10 mouse cellular contexts compared by ENCODE assay signal in the genomic region with DNA sequence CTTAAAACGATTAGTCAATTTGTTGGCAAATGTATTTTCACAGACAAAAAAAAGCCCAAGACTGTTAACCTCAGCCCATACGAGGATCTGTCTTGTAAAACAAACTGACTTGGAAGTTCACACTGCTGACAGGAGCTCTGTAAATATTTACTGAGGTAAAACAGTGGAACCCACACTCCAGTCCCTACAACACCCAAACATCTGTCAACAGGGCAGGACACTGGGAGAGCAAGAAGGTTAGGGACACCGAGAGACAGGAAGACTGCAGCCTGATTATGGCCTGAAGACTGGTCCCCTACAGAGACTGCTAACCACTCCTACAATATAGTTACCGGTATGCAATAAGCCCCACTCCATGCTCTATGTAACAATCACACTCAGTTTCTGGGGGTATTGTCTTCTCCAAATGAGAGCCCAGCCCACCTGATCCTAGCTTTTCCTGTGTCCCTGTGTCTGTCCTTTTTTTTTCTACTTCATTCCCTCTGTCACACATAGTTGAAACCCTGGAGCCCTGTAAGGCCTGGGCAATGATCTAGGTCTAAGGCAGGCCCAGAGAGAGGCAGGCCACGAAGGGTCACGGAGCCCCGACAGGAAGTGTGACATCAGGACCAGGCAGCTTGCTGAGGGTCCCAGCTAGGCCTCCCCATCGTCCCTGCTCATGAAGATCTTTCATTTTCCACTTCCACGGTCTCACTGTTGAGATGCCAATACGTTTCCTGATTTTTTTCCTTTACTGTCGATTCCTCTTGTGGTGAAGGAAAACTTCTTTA. TPM values are rescaled to one million over a fixed set of nuclear protein-coding genes. Genes with fewer than 3 reads are reported as not detected.
A peak's percentile ranks its signal among the peaks of the same experiment; 100 is the strongest.
DNase-seq lines count a peak whose midpoint lies in the region; ATAC-seq lines count a peak whose summit lies in the region.
"Had no signal": no experiment of that assay in that cellular context is flagged by ENCODE, and none has a peak within 500 bp of the region (broad histone marks: within the 10 kb centered on the region; RNA-seq: fewer than 3 reads in every experiment).

No protein-coding gene starts in this region.

- H3K4me1 ChIP-seq in heart, embryonic 14.5 days (ENCODE audit: control insufficient read depth in 2 of 2, insufficient read depth in 2 of 2, low read length in 2 of 2): peaks cover 2 to 3% of the 10 kb centered on the region in 2 experiments; a peak in 2 of 4 replicates
- H3K4me1 ChIP-seq in lung, embryonic 15.5 days: peaks cover 35% of the 10 kb centered on the region
- H3K4me1 ChIP-seq in intestine, embryonic 15.5 days (replicated peaks): peaks cover 25% of the 10 kb centered on the region
- peaks cover 36% of the 10 kb centered on the region for H3K4me1 ChIP-seq in stomach, embryonic 14.5 days (ENCODE audit: control insufficient read depth, insufficient read depth, low read length)

- intact Hi-C loops in heart, postnatal 25 days (cut with DNase I): no loop called here

- H3K27ac ChIP-seq in heart, embryonic 14.5 days (replicated peaks in 1 of 2; ENCODE audit: control insufficient read depth in 1 of 2, insufficient read depth in 1 of 2, low read depth in 2 of 2, low read length in 2 of 2): peak overlapping the region; percentile 82 to 85
- peak overlapping the region; percentile 84 for H3K27ac ChIP-seq in lung, embryonic 15.5 days
- peak overlapping the region; percentile 74 for H3K27ac ChIP-seq in intestine, embryonic 15.5 days
- H3K27ac ChIP-seq in stomach, embryonic 14.5 days (ENCODE audit: low read length): peak overlapping the region; percentile 95

- no peak overlapping the region for H3K4me2 ChIP-seq in heart, embryonic 14.5 days (ENCODE audit: low read length)
- H3K4me2 ChIP-seq in lung, embryonic 15.5 days: no peak overlapping the region
- H3K4me2 ChIP-seq in intestine, embryonic 15.5 days (replicated peaks): no peak overlapping the region
- peak overlapping the region; percentile 10; the same call in 1 of the 2 replicates for H3K4me2 ChIP-seq in stomach, embryonic 14.5 days (replicated peaks; ENCODE audit: low read depth, low read length)

- H3K9me3 ChIP-seq in heart, embryonic 14.5 days (ENCODE audit: control insufficient read depth, low read length): no peaks in the 10 kb centered on the region
- no peaks in the 10 kb centered on the region for H3K9me3 ChIP-seq in lung, embryonic 15.5 days
- H3K9me3 ChIP-seq in intestine, embryonic 15.5 days: no peaks in the 10 kb centered on the region
- no peaks in the 10 kb centered on the region for H3K9me3 ChIP-seq in stomach, embryonic 14.5 days (ENCODE audit: control insufficient read depth, low read depth, low read length)

- ATAC-seq in heart, embryonic 14.5 days (ENCODE audit: insufficient number of reproducible peaks, insufficient read depth, low FRiP score, low read depth): no peak
- no peak for ATAC-seq in lung, embryonic 15.5 days (ENCODE audit: borderline replicate concordance, extremely low read depth, low FRiP score, low TSS enrichment)
- ATAC-seq in intestine, embryonic 15.5 days: peak; percentile 52
- ATAC-seq in stomach, embryonic 14.5 days (ENCODE audit: insufficient number of reproducible peaks, insufficient read depth, low FRiP score, low read depth): peak; percentile 33; the same call in 1 of the 2 replicates

- no peaks in the 10 kb centered on the region for H3K27me3 ChIP-seq in heart, embryonic 14.5 days (ENCODE audit: control insufficient read depth, insufficient read depth, low read length)
- H3K27me3 ChIP-seq in lung, embryonic 15.5 days: no peaks in the 10 kb centered on the region
- H3K27me3 ChIP-seq in intestine, embryonic 15.5 days (replicated peaks): no peaks in the 10 kb centered on the region
- H3K27me3 ChIP-seq in stomach, embryonic 14.5 days (ENCODE audit: control insufficient read depth, insufficient read depth, low read length): no peaks in the 10 kb centered on the region
- H3K27me3 ChIP-seq: CH12.LX had no signal

- WGBS in heart, embryonic 14.5 days: 57% methylated on average over 11 of the region's 11 CpGs
- WGBS in lung, embryonic 15.5 days: 24% methylated on average over 11 of the region's 11 CpGs
- WGBS in intestine, embryonic 15.5 days: 34% methylated on average over 11 of the region's 11 CpGs
- 23% methylated on average over 11 of the region's 11 CpGs for WGBS in stomach, embryonic 14.5 days

- no peak for DNase-seq in heart, postnatal 25 days (ENCODE audit: low spot score)
- DNase-seq in lung, postnatal 36 days: no peak
- no peak for DNase-seq in urinary bladder, postnatal 4 days (ENCODE audit: low spot score in 2 of 2)
- DNase-seq in urinary bladder, adult 2 months (ENCODE audit: low spot score): no peak
- DNase-seq: cerebellum, adult 9-11 months had no signal

- H3K9ac ChIP-seq in heart, embryonic 14.5 days (ENCODE audit: low read length): no peak overlapping the region
- H3K9ac ChIP-seq in lung, embryonic 15.5 days: no peak overlapping the region
- H3K9ac ChIP-seq in intestine, embryonic 15.5 days: no peak overlapping the region
- no peak overlapping the region for H3K9ac ChIP-seq in stomach, embryonic 14.5 days (replicated peaks; ENCODE audit: low read depth, low read length)

- H3K4me3 ChIP-seq in heart, embryonic 14.5 days (ENCODE audit: control insufficient read depth in 1 of 2, insufficient read depth in 1 of 2, low read depth in 1 of 2, low read length in 2 of 2): no peak overlapping the region
- no peak overlapping the region for H3K4me3 ChIP-seq in lung, embryonic 15.5 days
- H3K4me3 ChIP-seq in intestine, embryonic 15.5 days (replicated peaks): no peak overlapping the region
- no peak overlapping the region for H3K4me3 ChIP-seq in stomach, embryonic 14.5 days (ENCODE audit: low read depth, low read length)

- H3K36me3 ChIP-seq in heart, embryonic 14.5 days (ENCODE audit: control insufficient read depth, insufficient read depth, low read length): no peaks in the 10 kb centered on the region
- no peaks in the 10 kb centered on the region for H3K36me3 ChIP-seq in lung, embryonic 15.5 days
- no peaks in the 10 kb centered on the region for H3K36me3 ChIP-seq in intestine, embryonic 15.5 days
- no peaks in the 10 kb centered on the region for H3K36me3 ChIP-seq in stomach, embryonic 14.5 days (ENCODE audit: control insufficient read depth, insufficient read depth, low read length)

RNA-seq across cellular contexts. Expression of gene Dock9, which starts 17.3 kb away (rescaled TPM):
- 7.9 and 8.4 TPM in 2 replicates for polyA plus RNA-seq in heart, embryonic 14.5 days (2014; fragmentation: Nextera tagmentation; extraction: Ambion mirVana)
- total RNA-seq in heart, postnatal 25 days (2021): 10 to 100 TPM; 28.7 to 34.2 TPM
- 10.5 and 11.0 TPM in 2 replicates for polyA plus RNA-seq in lung, embryonic 15.5 days (2015; fragmentation: Nextera tagmentation; extraction: Ambion mirVana)
- polyA plus RNA-seq in intestine, embryonic 15.5 days (2015; fragmentation: Nextera tagmentation; extraction: Ambion mirVana): 17.0 and 17.2 TPM in 2 replicates
- 25.3 and 28.0 TPM in 2 replicates for polyA plus RNA-seq in stomach, embryonic 14.5 days (2014; fragmentation: Nextera tagmentation; extraction: Ambion mirVana)
- 48.7 and 54.2 TPM in 2 replicates for polyA plus RNA-seq in urinary bladder, adult 2 months (2012; rRNA removed)

Comparison
In these comparisons a context has a peak if more than half of its experiments do, and no peak if none do; other contexts are left out.
1. ATAC-seq: peak in intestine, embryonic 15.5 days (single experiment) and stomach, embryonic 14.5 days (single experiment); none in heart, embryonic 14.5 days (single experiment) and lung, embryonic 15.5 days (single experiment).
2. Peak in every context shown above with its lines, with median percentiles within 50 percentile points of each other: H3K27ac ChIP-seq.